Mouse (Mus musculus) heart, embryonic 15.5 days (tissue): ENCODE results near the gene Scn8a. TPM values are rescaled to one million over a fixed set of nuclear protein-coding genes. Genes with fewer than 3 reads are reported as not detected.

Experiments used
- polyA plus RNA-seq: library from polyadenylated mRNA; unstranded; fragments of >200 nt; fragmentation: Nextera tagmentation; extraction: Ambion mirVana; gene quantifications from 2 replicates; pipeline ENCODE4 v1.2.1, GENCODE M21; 2015

The Scn8a gene
- polyA plus RNA-seq, 1 experiment from 2014 or later: 0.28 TPM

Other genes starting within 250 kb of the Scn8a start
- gene Smagp, start 232.9 kb upstream of the Scn8a start, polyA plus RNA-seq: 14.6 and 15.3 TPM in 2 replicates
- gene Bin2, start 200.3 kb upstream of the Scn8a start, polyA plus RNA-seq: 2.6 and 9.4 TPM in 2 replicates
- gene Cela1, start 181.9 kb upstream of the Scn8a start, polyA plus RNA-seq: 1.4 and 2.2 TPM in 2 replicates
- gene Galnt6, start 140.5 kb upstream of the Scn8a start, polyA plus RNA-seq: 0.31 and 1.2 TPM in 2 replicates
- 0.53 and 1.7 TPM in 2 replicates for gene Slc4a8, start 108.1 kb upstream of the Scn8a start, polyA plus RNA-seq
- gene Gm47841, start 177.5 kb downstream of the Scn8a start, polyA plus RNA-seq: not detected in 2 replicates
- 0.03 and 0.10 TPM in 2 replicates for gene Fignl2, start 208.7 kb downstream of the Scn8a start, polyA plus RNA-seq
- not detected in 2 replicates for gene Ankrd33, start 245.9 kb downstream of the Scn8a start, polyA plus RNA-seq